Mouse (Mus musculus) midbrain, embryonic 16.5 days (tissue): ENCODE data around the gene S100pbp. TPM values are rescaled to one million over a fixed set of nuclear protein-coding genes. Genes with fewer than 3 reads are reported as not detected.

ENCODE experiments used
- ATAC-seq: fragments of 200-750 bp; cut with Nextera tagmentation; 2 replicates; pipeline ENCODE4 v1.8.0; 2017; ENCODE audit warnings: moderate TSS enrichment
- H3K27ac ChIP-seq: fragments of 300-500 bp; sonication (generic); 2 replicates; pipeline ENCODE4 v1.5.1; 2014; ENCODE audit warnings: mild to moderate bottlenecking, low read length, mixed read lengths
- H3K27me3 ChIP-seq: fragments of 300-500 bp; sonication (generic); 2 replicates; pipeline ENCODE4 v1.6.1; 2014; ENCODE audit warnings: low read depth, low read length, mixed read lengths; ENCODE audit not compliant: control insufficient read depth, insufficient read depth
- H3K36me3 ChIP-seq: fragments of 300-500 bp; sonication (generic); 2 replicates; pipeline ENCODE4 v1.6.1; 2014; ENCODE audit warnings: mild to moderate bottlenecking, low read length, moderate library complexity, mixed read lengths; ENCODE audit not compliant: control insufficient read depth, insufficient read depth
- H3K4me1 ChIP-seq: fragments of 300-500 bp; sonication (generic); 2 replicates; pipeline ENCODE4 v1.6.1; 2014; ENCODE audit warnings: mild to moderate bottlenecking, low read length, mixed read lengths; ENCODE audit not compliant: control insufficient read depth, insufficient read depth
- H3K4me2 ChIP-seq: fragments of 300-500 bp; sonication (generic); 2 replicates; pipeline ENCODE4 v1.6.1; 2014; ENCODE audit warnings: mild to moderate bottlenecking, low read length, mixed read lengths
- H3K4me3 ChIP-seq: fragments of 300-500 bp; sonication (generic); 2 replicates; pipeline ENCODE4 v1.5.1; 2014; ENCODE audit warnings: low read depth, mild to moderate bottlenecking, low read length, moderate library complexity, mixed read lengths
- H3K9ac ChIP-seq: fragments of 300-500 bp; sonication (generic); 2 replicates; pipeline ENCODE4 v1.6.1; 2014; ENCODE audit warnings: low read depth, low read length, mixed read lengths
- H3K9me3 ChIP-seq: fragments of 300-500 bp; sonication (generic); replicated peaks from 2 replicates; pipeline ENCODE4 v1.6.1; 2014; ENCODE audit warnings: mild to moderate bottlenecking, low read length, mixed read lengths; ENCODE audit not compliant: control insufficient read depth, poor library complexity, severe bottlenecking
- WGBS: fragments of 180-500 bp; shearing (Covaris S2); extraction: QIAGEN DNeasy Blood & Tissue Kit; methylation state at CpG from one replicate; pipeline ENCODE4 v1.1.7; 2014; 5-methylcytosine and 5-hydroxymethylcytosine counted together
- polyA plus RNA-seq: library from polyadenylated mRNA; unstranded; fragments of >200 nt; fragmentation: Nextera tagmentation; extraction: Ambion mirVana; gene quantifications from 2 replicates; pipeline ENCODE4 v1.2.1, GENCODE M21; 2015

The S100pbp gene
- polyA plus RNA-seq, 1 experiment from 2014 or later, result 27.0 TPM

- Histone ChIP-seq H3K27me3 (no peaks in the 10 kb centered on the region), H3K4me1 (peaks cover 21% of the 10 kb centered on the region), H3K36me3 (no peaks in the 10 kb centered on the region), H3K9me3 (no peaks in the 10 kb centered on the region), H3K27ac (no peak overlapping the region; the same call in 1 of the 2 replicates), H3K9ac (no peak overlapping the region), H3K4me2 (no peak overlapping the region), H3K4me3 (no peak overlapping the region)
- WGBS, result 78% methylated on average over 4 of the region's 4 CpGs
- no peak for ATAC-seq
Measured at GRCm38 (mm10) chr4:129145943-129146342, 43.6 kb downstream of the S100pbp start.

GRCm38 (mm10) chr4:129145411-129145810 is 44.1 kb downstream of the S100pbp start:
- H3K4me3 ChIP-seq, result no peak overlapping the region
- 76% methylated on average over 4 of the region's 4 CpGs for WGBS
- no peaks in the 10 kb centered on the region for H3K9me3 ChIP-seq
- peak overlapping the region; percentile 73 for H3K27ac ChIP-seq
- H3K4me2 ChIP-seq, result no peak overlapping the region
- no peak for ATAC-seq
- H3K4me1 ChIP-seq, result peaks cover 21% of the 10 kb centered on the region
- H3K9ac ChIP-seq, result no peak overlapping the region
- H3K27me3 ChIP-seq, result no peaks in the 10 kb centered on the region
- H3K36me3 ChIP-seq, result no peaks in the 10 kb centered on the region

- Histone ChIP-seq H3K9me3 (no peaks in the 10 kb centered on the region), H3K9ac (no peak overlapping the region), H3K4me3 (no peak overlapping the region), H3K4me2 (no peak overlapping the region), H3K27me3 (no peaks in the 10 kb centered on the region), H3K27ac (peak overlapping the region; percentile 73), H3K4me1 (peaks cover 21% of the 10 kb centered on the region), H3K36me3 (no peaks in the 10 kb centered on the region)
- ATAC-seq, result peak; percentile 59
- WGBS, result 48% methylated on average over 16 of the region's 16 CpGs
Measured at GRCm38 (mm10) chr4:129144401-129145367, 44.8 kb downstream of the S100pbp start.

GRCm38 (mm10) chr4:129143509-129143908 is 46.0 kb downstream of the S100pbp start:
- Histone ChIP-seq H3K9ac (no peak overlapping the region), H3K4me2 (no peak overlapping the region), H3K4me1 (peaks cover 21% of the 10 kb centered on the region), H3K4me3 (no peak overlapping the region), H3K27ac (no peak overlapping the region), H3K9me3 (no peaks in the 10 kb centered on the region), H3K27me3 (no peaks in the 10 kb centered on the region), H3K36me3 (no peaks in the 10 kb centered on the region)
- 88% methylated on average over 5 of the region's 5 CpGs for WGBS
- no peak for ATAC-seq

- no peak overlapping the region for H3K27ac ChIP-seq
Measured at GRCm38 (mm10) chr4:129142439-129143045, 47.0 kb downstream of the S100pbp start.

GRCm38 (mm10) chr4:129141560-129142438 is 47.7 kb downstream of the S100pbp start:
- Histone ChIP-seq H3K4me3 (no peak overlapping the region), H3K9me3 (no peaks in the 10 kb centered on the region), H3K27ac (no peak overlapping the region), H3K4me1 (peaks cover 27% of the 10 kb centered on the region), H3K36me3 (no peaks in the 10 kb centered on the region), H3K9ac (no peak overlapping the region), H3K27me3 (peaks cover 7% of the 10 kb centered on the region; the same call in 1 of the 2 replicates), H3K4me2 (no peak overlapping the region)
- no peak for ATAC-seq
- WGBS, result 68% methylated on average over 17 of the region's 17 CpGs

More at GRCm38 (mm10) chr4:129142439-129143045, 47.0 kb downstream of the S100pbp start:
- H3K27me3 ChIP-seq, result peaks cover 4% of the 10 kb centered on the region; the same call in 1 of the 2 replicates
- H3K4me3 ChIP-seq, result no peak overlapping the region
- no peak overlapping the region for H3K9ac ChIP-seq
- H3K4me2 ChIP-seq, result no peak overlapping the region
- WGBS, result 74% methylated on average over 11 of the region's 11 CpGs
- ATAC-seq, result no peak
- H3K9me3 ChIP-seq, result no peaks in the 10 kb centered on the region
- peaks cover 22% of the 10 kb centered on the region for H3K4me1 ChIP-seq
- H3K36me3 ChIP-seq, result no peaks in the 10 kb centered on the region

GRCm38 (mm10) chr4:129140808-129141207 is 48.7 kb downstream of the S100pbp start:
- 91% methylated on average over 4 of the region's 4 CpGs for WGBS
- H3K36me3 ChIP-seq, result no peaks in the 10 kb centered on the region
- no peak overlapping the region for H3K4me3 ChIP-seq
- no peak overlapping the region for H3K4me2 ChIP-seq
- H3K9me3 ChIP-seq, result no peaks in the 10 kb centered on the region
- H3K9ac ChIP-seq, result no peak overlapping the region
- H3K27ac ChIP-seq, result no peak overlapping the region
- H3K4me1 ChIP-seq, result peaks cover 29% of the 10 kb centered on the region
- peaks cover 7% of the 10 kb centered on the region; the same call in 1 of the 2 replicates for H3K27me3 ChIP-seq
- ATAC-seq, result no peak

- H3K36me3 ChIP-seq, result no peaks in the 10 kb centered on the region
- no peaks in the 10 kb centered on the region for H3K9me3 ChIP-seq
- no peak overlapping the region for H3K4me3 ChIP-seq
- peaks cover 19% of the 10 kb centered on the region for H3K4me1 ChIP-seq
- H3K27ac ChIP-seq, result no peak overlapping the region
- WGBS, result 88% methylated on average over 5 of the region's 5 CpGs
- H3K9ac ChIP-seq, result no peak overlapping the region
- H3K27me3 ChIP-seq, result peaks cover 7% of the 10 kb centered on the region; the same call in 1 of the 2 replicates
- no peak overlapping the region for H3K4me2 ChIP-seq
- ATAC-seq, result no peak
Measured at GRCm38 (mm10) chr4:129139642-129140041, 49.9 kb downstream of the S100pbp start.
